Mouse (Mus musculus) layer of hippocampus, adult 9-10 months (tissue): ENCODE measurements around the gene Tsc1.

ENCODE experiments used
- DNase-seq: peaks from one replicate; pipeline ENCODE4 v3.0.0; 2022; ENCODE audit warnings: low spot score

The Tsc1 gene

GRCm38 (mm10) chr2:28737112-28737511 lies 96.1 kb downstream of the Tsc1 start:
- DNase-seq: no peak

- DNase-seq: no peak
Observed at GRCm38 (mm10) chr2:28740159-28740558, 99.1 kb downstream of the Tsc1 start.
